Mouse (Mus musculus): ENCODE measurements around the gene Ccdc92.

Ccdc92 gene

DNA sequence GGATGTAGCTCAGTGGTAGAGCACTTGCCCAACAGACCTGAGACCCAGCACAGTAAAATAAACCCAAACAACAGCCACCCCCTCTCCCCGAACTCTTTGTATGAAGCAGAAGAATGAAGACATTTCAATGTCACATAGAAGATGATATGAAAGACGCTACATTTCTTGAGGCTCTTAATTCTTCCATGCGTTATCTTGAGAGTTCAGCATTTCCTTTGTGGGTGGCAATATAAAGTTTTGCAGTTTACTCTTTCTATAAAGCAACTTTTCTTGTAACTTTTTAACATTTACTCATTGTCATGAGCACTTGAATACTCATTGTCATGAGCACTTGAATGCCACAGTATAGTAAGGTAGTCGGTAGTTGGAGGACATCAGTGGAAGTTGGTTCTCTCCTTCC lies 8.0 kb downstream of the Ccdc92 start:
- no peak for DNase-seq (ENCODE audit: low spot score)

DNA sequence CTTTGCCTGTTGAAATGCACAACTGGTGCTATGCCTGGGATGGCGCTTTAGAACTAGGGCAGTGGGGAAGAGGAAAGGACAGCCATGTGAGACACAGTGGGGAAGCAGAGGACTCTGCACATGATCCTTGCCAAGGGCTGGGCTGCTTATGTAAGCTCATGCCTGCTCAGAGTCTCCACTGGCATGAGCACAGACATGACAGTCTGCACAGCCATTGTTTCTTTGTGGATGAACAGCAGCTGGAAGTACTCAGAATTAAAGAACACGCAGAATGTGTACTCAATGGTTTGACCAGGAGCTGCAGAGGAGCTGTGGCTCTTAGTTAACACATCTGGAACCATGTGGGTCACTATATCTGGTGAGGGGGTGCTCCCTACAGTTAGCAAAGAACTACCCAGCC lies 9.1 kb downstream of the Ccdc92 start:
- no peak for DNase-seq (ENCODE audit: low spot score)

DNA sequence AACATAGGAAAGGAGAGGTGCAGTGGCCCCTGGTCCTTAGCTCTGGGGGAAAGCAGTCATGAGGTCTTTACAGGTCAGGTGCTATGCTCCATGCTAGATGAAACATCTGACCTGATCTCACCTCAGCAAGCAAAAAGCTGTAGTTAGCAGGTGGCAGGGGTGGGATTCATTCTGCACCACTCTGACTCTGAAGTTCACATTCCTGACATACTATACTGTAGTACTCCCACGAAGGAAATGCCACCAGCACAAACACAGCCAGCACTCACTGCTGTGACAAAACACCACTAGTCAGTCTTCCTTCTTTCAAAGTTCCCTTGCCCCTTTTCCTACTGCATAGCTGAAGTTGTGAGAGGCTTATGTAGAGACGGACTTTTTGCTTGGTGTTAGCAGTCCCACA lies 9.9 kb downstream of the Ccdc92 start:
- DNase-seq (ENCODE audit: low spot score), result no peak

- DNase-seq (ENCODE audit: low spot score), result no peak
Observed at GRCm38 (mm10) chr5:124851572-124851971, 10.7 kb downstream of the Ccdc92 start.

DNA sequence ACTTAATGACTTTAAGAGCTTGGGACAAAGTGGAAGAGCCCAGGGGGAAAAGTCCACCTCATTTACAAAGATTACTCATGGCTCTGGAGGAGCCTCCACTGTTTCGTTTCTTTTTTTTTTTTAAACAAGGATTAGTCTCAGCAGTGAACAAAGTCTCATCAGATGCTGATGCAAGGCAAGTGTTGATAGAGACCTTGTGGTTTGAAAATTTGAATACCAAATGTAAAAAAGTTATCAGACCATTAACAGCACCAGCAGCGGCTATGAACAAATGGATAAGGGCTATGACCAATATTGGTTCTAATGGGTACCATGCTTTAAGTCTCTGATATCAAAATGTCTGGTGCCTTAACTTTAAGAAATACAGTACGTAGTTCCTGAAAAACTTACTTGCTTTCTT lies 13.2 kb downstream of the Ccdc92 start:
- DNase-seq (ENCODE audit: low spot score), result no peak

DNA sequence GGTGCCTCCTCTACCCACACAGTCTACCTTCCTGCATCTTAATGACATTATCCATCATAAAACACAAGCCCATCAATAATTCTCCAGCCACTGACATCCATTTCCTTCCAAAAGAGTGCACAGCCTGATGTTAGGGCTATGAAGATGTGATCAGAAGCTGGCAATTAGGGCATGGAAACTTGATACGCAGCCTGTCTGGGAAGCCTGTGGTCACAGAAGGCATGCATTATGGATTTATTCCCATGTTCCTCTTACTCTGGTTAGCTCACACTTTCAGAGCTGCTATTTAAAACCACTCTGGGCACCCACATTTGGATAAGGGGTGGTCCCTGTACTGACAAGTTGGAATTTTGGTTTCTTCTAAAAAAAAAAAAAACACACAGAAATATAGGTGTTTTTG lies 15.2 kb downstream of the Ccdc92 start:
- DNase-seq (ENCODE audit: low spot score), result no peak

DNA sequence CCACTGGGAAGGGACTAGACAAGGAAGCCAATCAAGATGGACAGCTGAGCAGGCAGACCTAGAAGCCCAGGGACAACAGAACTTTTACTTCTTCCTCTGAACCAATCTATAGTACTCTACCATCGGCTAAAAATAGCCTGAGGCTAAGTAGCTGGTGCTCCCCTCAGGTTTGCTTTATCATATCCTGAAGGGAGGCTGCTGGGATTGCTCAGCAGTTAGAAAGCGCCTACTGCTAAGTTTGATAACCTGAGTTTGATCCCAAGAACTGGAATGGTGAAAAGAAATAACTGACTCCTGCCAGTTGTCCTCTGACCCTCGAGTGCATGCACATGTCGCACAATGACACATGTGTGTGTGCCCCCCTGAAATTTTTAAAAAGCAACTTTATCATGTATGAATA lies 17.3 kb downstream of the Ccdc92 start:
- DNase-seq (ENCODE audit: low spot score), result no peak

DNA sequence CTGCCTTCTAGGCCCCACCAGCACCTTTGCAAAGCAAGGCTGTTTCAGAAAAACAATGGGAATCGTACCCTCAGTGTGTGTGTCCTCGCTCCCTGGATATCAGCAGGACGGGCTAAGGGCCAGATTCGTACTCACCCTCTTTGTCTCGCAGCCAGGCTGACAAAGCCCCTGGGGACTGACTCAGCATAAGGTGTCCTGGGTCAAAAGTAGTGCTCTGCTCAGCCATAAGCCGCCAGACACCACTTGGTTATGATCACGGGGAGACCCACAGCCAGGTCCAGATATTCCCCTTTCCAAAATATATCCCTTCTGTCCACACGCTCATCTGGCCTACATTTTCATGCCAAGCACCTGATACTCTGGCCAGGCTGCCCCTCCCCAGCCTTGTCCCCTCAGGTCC lies 18.8 kb downstream of the Ccdc92 start:
- DNase-seq (ENCODE audit: low spot score), result no peak

DNA sequence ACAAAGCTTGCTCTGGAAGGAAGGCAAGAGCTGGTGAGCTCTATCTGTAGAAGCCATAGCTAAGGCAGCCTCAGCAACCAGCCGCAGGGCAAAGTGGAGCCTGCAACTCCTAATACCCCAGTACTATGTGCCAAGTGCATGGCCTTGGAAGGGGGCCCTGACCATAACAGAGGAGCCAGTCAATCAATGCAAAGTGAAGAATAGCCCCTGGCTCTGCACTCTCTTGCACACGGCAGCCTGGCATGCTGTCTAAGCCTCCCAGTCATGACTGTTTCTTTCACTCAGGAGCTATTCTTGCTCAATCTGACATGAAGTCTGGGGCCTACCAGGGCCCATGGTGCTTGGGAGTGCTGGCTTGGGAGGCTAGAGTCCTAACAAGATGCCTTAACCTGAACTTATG lies 21.6 kb downstream of the Ccdc92 start:
- no peak for DNase-seq (ENCODE audit: low spot score)

GRCm38 (mm10) chr5:124840202-124840601 lies 22.0 kb downstream of the Ccdc92 start:
- no peak for DNase-seq (ENCODE audit: low spot score)

GRCm38 (mm10) chr5:124836621-124837020 lies 25.6 kb downstream of the Ccdc92 start:
- no peak for DNase-seq (ENCODE audit: low spot score)

DNA sequence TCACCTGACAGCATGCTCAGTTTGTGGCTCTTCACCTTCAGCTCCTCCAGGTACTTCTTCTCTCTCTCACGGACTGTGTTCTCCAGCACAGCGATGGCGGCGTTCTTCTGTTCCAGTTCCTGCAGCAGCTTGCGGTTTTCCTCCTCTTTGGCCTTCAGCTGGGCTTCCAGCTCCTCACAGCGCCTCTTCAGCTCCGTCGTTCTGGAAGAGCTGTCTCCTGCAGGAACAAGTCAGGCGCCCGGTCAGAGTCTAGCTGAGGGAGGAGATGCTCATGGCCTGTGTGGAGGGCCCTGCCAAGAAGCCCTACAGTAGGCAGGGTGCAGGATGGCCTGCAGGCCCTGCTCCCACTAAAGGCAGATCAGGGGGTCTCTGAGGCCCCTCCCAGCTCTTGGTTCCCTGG lies 26.1 kb downstream of the Ccdc92 start:
- DNase-seq (ENCODE audit: low spot score), result no peak

GRCm38 (mm10) chr5:124835218-124835617 lies 27.0 kb downstream of the Ccdc92 start:
- no peak for DNase-seq (ENCODE audit: low spot score)

DNA sequence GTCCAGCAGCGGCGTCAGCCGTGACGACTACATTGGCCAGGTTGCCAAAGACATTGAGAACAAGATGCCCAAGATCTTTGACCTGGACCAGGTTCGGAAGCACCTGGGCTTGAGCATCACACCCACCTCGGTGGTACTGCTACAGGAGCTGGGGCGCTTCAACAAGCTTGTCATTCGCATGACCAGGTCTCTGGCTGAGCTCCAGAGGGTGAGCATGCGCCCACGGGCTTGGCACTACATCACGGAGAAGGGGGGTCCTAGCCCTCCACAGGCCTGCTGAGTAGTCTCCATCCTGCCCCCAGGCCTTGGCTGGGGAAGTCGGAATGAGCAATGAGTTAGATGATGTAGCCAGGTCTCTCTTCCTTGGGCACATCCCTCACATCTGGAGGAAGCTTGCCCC lies 31.9 kb downstream of the Ccdc92 start:
- no peak for DNase-seq (ENCODE audit: low spot score)

- no peak for DNase-seq (ENCODE audit: low spot score)
Observed at GRCm38 (mm10) chr5:124822128-124822894, 39.9 kb downstream of the Ccdc92 start.

DNA sequence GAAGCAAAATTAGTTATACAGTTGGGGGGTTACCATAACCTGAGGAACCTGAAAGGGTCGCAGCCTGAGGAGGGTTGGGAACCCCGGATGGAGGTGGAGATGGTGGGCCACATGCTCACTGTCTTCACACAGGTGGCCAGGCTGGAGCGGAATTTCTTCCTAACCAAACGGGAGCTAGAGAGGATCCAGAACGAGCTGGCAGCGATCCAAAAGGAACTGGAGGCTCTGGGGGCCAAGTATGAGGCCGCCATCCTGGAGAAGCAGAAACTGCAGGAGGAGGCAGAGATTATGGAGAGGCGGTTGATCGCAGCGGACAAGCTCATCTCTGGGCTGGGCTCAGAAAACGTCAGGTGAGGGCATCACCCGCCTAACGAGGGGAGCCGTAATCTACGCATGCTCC lies 45.2 kb downstream of the Ccdc92 start:
- no peak for DNase-seq (ENCODE audit: low spot score)

DNA sequence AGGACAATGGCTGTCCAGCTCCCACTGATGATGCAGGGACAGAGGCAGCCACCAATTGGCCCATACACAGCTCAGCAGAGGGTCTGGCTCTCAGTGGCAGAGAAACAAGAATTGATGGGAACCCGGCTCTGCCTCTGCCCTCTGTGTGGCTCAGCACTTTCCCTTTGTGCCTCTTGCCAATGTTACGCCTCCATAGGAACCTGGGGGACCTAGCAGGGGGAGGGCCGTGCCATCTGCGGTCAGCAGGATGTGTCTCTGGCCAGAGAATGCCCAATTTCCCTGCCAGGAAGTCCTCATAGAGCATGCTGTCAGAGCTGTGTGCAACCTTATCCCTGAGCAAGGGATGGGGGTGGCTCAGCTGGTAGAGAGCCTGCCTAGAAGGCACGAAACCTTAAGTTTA lies 47.4 kb downstream of the Ccdc92 start:
- no peak for DNase-seq (ENCODE audit: low spot score)

- DNase-seq (ENCODE audit: low spot score), result no peak
Observed at GRCm38 (mm10) chr5:124812466-124812865, 49.8 kb downstream of the Ccdc92 start.

DNA sequence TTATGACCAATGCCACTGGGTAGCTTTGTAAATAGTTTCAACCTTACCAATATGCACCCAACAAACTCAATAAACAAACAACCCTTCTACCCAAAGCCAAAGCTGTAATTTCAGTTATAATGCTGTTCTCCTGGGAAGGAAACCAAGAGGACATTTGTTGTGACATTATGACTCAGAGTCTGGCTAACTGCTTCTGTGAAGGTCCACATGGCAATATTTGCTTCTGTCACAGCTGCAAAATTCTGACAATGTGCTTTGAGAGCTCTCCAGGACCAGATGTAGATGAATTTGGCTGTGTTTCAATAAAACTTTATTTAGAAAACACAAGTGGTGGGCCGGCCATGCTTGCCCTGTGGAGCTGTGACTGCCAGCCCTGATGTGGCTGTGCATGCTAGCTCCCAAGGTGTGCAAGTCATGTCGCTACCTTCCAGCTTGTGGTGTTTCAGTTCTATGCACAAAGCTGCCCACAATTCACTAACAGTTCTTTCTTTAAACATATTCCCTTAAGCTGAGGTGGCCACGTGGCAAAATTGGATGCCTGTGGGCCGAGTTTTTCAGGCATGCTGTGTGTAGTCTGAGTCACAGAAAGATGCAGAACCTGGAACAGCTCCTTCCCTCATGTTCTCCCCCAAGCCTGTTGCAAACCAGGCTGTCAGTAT lies 52.4 kb downstream of the Ccdc92 start:
- no peak for DNase-seq (ENCODE audit: low spot score)

DNA sequence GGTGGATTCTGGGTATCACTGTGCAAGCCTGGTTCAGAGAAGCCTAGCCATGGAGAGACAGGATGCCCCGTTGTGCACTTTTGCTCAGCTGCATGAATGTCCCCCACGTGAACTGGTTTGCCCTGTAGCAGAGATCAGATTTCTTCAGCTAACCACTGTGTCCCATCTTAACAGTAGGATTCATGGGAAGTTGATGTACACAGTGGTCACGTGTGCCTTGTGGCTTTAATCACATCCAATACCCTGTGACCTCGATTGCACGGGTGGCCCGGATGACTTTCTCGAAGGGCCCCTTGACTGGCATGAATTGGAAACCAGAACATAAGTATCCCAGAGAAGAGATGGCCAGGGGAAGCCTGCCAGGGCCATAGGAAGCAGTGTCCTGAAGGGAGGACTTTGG lies 70.1 kb downstream of the Ccdc92 start:
- no peak for DNase-seq (ENCODE audit: low spot score)

DNA sequence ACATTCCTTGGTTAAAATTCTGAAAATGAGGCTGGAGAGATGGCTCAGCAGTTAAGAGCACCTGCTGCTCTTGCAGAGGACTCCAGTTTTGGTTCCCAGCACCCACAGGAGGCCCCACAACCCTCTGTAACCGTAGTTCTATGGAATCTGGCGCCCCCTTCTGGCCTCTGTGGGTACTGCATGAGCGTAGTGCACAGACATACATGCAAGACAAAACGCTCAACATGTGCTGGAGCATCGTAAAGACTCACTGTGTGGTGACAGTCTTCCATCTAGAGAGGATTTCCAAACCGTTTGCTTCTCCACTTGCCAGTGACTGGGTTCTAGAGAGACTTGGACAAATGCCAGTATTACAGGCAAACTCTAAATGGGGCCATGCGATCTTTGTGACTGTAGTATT lies 76.6 kb downstream of the Ccdc92 start:
- no peak for DNase-seq (ENCODE audit: low spot score)

Data from ovary, postnatal 36 days (tissue).